Mouse (Mus musculus) lung, postnatal 0 days (tissue): ENCODE results near the gene Pip5kl1. TPM values are rescaled to one million over a fixed set of nuclear protein-coding genes. Genes with fewer than 3 reads are reported as not detected.

Experiments
- ATAC-seq: fragments of 200-750 bp; cut with Nextera tagmentation; 2 replicates; pipeline ENCODE4 v1.8.0; 2017; ENCODE audit warnings: moderate library complexity
- DNase-seq: peaks from one replicate; pipeline ENCODE4 v3.0.0-alpha.2; 2016; ENCODE audit warnings: low spot score
- H3K27ac ChIP-seq: fragments of 300-500 bp; sonication (generic); 2 replicates; pipeline ENCODE4 v1.5.1; 2014; ENCODE audit warnings: antibody characterized with exemption, mild to moderate bottlenecking, low read length, mixed read lengths
- H3K27me3 ChIP-seq: fragments of 300-500 bp; sonication (generic); replicated peaks from 2 replicates; pipeline ENCODE4 v1.6.1; 2014; ENCODE audit warnings: low read length, mixed read lengths; ENCODE audit not compliant: insufficient read depth
- H3K36me3 ChIP-seq: fragments of 300-500 bp; sonication (generic); 2 replicates; pipeline ENCODE4 v1.6.1; 2014; ENCODE audit warnings: low read length, mixed read lengths; ENCODE audit not compliant: insufficient read depth
- H3K4me1 ChIP-seq: fragments of 300-500 bp; sonication (generic); 2 replicates; pipeline ENCODE4 v1.6.1; 2014; ENCODE audit warnings: antibody characterized with exemption, low read depth, low read length, mixed read lengths; ENCODE audit not compliant: insufficient read depth
- H3K4me2 ChIP-seq: fragments of 300-500 bp; sonication (generic); replicated peaks from 2 replicates; pipeline ENCODE4 v1.6.1; 2014; ENCODE audit warnings: low read depth, mild to moderate bottlenecking, low read length, moderate library complexity, mixed read lengths
- H3K4me3 ChIP-seq: fragments of 300-500 bp; sonication (generic); 2 replicates; pipeline ENCODE4 v1.5.1; 2014; ENCODE audit warnings: low read depth, low read length
- H3K9ac ChIP-seq: fragments of 300-500 bp; sonication (generic); replicated peaks from 2 replicates; pipeline ENCODE4 v1.6.1; 2014; ENCODE audit warnings: low read depth, mild to moderate bottlenecking
- H3K9me3 ChIP-seq: fragments of 300-500 bp; sonication (generic); 2 replicates; pipeline ENCODE4 v1.6.1; 2016; ENCODE audit warnings: low read length, mixed read lengths
- CTCF ChIP-seq: IDR thresholded peaks from 2 replicates; pipeline ENCODE4 v1.5.1; 2016; ENCODE audit warnings: antibody characterized with exemption, mild to moderate bottlenecking
- EP300 ChIP-seq: IDR thresholded peaks from 2 replicates; pipeline ENCODE4 v1.6.1; 2016; ENCODE audit warnings: antibody characterized with exemption, mild to moderate bottlenecking, control low read depth
- WGBS: fragments of 180-500 bp; shearing (Covaris S2); extraction: QIAGEN DNeasy Blood & Tissue Kit; methylation state at CpG from one replicate; pipeline ENCODE4 v1.1.7; 2014; 5-methylcytosine and 5-hydroxymethylcytosine counted together
- polyA plus RNA-seq: library from polyadenylated mRNA; unstranded; fragments of >200 nt; fragmentation: Nextera tagmentation; extraction: Ambion mirVana; gene quantifications from 2 replicates; pipeline ENCODE4 v1.2.1, GENCODE M21; 2015

Gene Pip5kl1
- polyA plus RNA-seq, 1 experiment from 2014 or later: not detected

DNA sequence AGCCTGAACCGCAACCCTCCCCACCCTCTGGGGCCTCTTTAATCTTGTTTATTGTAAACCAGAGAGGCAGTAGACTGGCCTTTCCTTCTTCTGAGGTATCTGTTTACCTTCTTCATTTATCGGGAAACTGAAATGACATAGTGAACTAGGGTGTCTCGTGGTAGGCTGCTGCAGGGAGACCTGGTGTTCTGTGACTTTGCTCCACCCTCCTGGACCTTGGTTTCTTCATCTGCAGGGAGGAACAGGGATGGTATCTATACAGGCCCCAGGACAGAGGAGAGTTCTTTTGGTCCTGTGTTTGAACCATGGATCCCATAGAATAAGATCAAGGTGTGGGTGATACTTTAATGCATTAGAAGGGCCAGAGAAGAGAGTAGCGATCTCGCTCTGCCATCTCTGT is 23.4 kb upstream of the Pip5kl1 start:
- 78% methylated on average over 5 of the region's 5 CpGs for WGBS
- DNase-seq: no peak
- H3K4me1 ChIP-seq: peaks cover 11% of the 10 kb centered on the region; the same call in 1 of the 2 replicates
- H3K27me3 ChIP-seq: no peaks in the 10 kb centered on the region
- TF ChIP-seq CTCF (no peak), EP300 (no peak)
- H3K9ac ChIP-seq: no peak overlapping the region
- no peaks in the 10 kb centered on the region for H3K36me3 ChIP-seq
- H3K4me3 ChIP-seq: no peak overlapping the region
- ATAC-seq: no peak
- no peaks in the 10 kb centered on the region for H3K9me3 ChIP-seq
- H3K27ac ChIP-seq: no peak overlapping the region
- no peak overlapping the region for H3K4me2 ChIP-seq

DNA sequence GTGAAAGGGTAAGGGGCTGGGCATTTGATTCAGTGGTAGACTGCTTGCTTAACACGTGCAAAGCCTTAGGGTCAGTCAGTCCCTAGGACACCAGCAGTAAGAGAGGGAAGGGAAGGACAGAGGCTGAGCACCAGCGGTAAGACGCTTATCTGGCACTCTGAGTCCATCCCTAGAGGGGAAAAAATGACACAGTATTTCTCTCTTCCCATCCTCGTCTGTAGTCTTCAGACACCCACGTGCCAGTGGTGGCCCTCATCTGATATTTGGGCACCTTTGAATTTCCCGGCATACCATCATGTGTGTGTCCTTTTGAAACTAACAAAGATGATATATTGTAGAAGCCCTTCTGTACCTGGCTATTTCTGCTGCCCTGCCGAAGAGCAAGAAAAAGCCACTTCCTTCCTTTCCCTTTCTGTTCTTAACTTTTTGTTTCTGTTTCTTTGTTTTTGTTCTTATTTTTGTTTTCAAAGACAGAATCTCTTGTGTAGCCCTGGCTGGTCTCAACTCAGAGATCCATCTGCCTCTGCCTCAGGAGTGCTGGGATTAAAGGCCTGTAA is 20.9 kb upstream of the Pip5kl1 start:
- no peak overlapping the region for H3K9ac ChIP-seq
- no peak for DNase-seq
- 64% methylated on average over 7 of the region's 7 CpGs for WGBS
- H3K27me3 ChIP-seq: no peaks in the 10 kb centered on the region
- no peak for ATAC-seq
- H3K27ac ChIP-seq: no peak overlapping the region
- no peaks in the 10 kb centered on the region for H3K9me3 ChIP-seq
- no peak for TF ChIP-seq EP300
- no peak for TF ChIP-seq CTCF
- H3K36me3 ChIP-seq: no peaks in the 10 kb centered on the region
- no peak overlapping the region for H3K4me3 ChIP-seq
- H3K4me2 ChIP-seq: no peak overlapping the region
- H3K4me1 ChIP-seq: peaks cover 5% of the 10 kb centered on the region; the same call in 1 of the 2 replicates

DNA sequence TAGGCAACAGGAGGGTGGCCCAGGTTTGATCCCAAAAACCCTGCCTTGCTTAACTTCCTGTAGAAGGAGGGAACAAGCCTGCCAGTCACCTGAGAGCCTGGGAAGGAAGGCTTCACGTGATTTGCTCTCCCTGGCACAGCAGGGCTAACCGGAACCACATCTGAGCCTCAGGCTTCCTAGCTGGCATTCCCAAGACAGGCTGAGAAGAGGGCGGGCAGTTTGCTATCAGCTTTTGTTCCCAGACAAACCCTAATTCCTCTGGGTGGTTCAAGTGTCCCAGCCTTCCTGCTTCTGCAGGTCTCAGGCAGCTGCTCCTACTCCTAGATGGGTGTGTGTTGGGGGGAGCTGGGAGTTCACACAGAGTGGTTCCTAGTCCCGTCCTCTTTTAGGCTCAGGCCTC is 19.1 kb upstream of the Pip5kl1 start:
- H3K27me3 ChIP-seq: no peaks in the 10 kb centered on the region
- H3K27ac ChIP-seq: peak overlapping the region; percentile 74
- peaks cover 5% of the 10 kb centered on the region; the same call in 1 of the 2 replicates for H3K4me1 ChIP-seq
- H3K4me2 ChIP-seq: no peak overlapping the region
- H3K9me3 ChIP-seq: no peaks in the 10 kb centered on the region
- no peaks in the 10 kb centered on the region for H3K36me3 ChIP-seq
- no peak overlapping the region for H3K9ac ChIP-seq
- ATAC-seq (peak; percentile 87), DNase-seq (peak; percentile 84)
- TF ChIP-seq CTCF (no peak), EP300 (no peak)
- 46% methylated on average over 4 of the region's 4 CpGs for WGBS
- no peak overlapping the region for H3K4me3 ChIP-seq

DNA sequence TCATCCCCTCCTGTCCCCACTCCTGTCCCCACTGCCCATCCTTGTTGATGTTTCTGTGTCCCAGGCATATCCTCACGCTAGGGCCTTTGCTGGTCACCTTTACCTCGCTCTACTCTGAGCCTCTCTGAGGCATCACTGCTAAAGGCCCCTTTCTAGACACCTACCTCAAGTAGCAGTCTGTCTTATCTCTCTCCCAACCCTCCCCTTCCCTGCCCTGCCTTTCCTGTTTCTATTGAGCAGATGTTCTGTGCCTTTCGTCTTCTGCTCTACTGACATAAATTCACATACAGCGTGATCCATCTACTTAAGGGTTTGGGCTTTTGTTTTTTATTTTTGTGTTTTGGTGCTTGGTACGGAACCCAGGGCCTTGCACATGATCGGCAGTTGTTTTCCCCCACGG is 18.6 kb upstream of the Pip5kl1 start:
- no peak overlapping the region for H3K4me3 ChIP-seq
- ATAC-seq: no peak
- H3K27me3 ChIP-seq: no peaks in the 10 kb centered on the region
- peaks cover 5% of the 10 kb centered on the region; the same call in 1 of the 2 replicates for H3K4me1 ChIP-seq
- no peak overlapping the region for H3K4me2 ChIP-seq
- no peak overlapping the region for H3K9ac ChIP-seq
- H3K9me3 ChIP-seq: no peaks in the 10 kb centered on the region
- TF ChIP-seq CTCF: no peak
- no peak for TF ChIP-seq EP300
- DNase-seq: no peak
- no peaks in the 10 kb centered on the region for H3K36me3 ChIP-seq
- 70% methylated on average over 7 of the region's 7 CpGs for WGBS
- peak overlapping the region; percentile 74 for H3K27ac ChIP-seq

DNA sequence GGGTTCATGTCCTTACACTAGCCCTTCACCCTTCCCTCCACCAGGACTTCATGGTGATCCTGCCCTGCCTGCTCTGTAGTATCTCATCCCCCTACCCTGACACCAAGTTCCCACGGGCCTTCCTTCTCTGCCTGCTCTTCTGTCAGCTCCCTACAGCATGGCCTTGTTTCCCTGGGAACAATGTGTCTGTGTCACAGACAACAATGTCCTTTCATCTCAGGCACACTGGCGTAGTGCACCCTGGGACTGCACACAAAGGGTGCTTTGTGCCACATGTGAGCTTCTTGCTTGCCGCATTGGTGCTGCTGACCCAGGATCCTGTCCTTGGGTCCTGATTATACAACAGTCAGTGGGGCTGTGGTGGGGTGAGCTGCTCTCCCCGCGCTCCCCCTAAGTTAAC is 15.0 kb upstream of the Pip5kl1 start:
- H3K27ac ChIP-seq: no peak overlapping the region
- WGBS: 54% methylated on average over 5 of the region's 5 CpGs
- TF ChIP-seq CTCF (no peak), EP300 (no peak)
- no peak overlapping the region for H3K9ac ChIP-seq
- DNase-seq (no peak), ATAC-seq (no peak)
- H3K27me3 ChIP-seq: no peaks in the 10 kb centered on the region
- no peak overlapping the region for H3K4me2 ChIP-seq
- H3K4me3 ChIP-seq: no peak overlapping the region
- H3K4me1 ChIP-seq: peaks cover 5% of the 10 kb centered on the region; the same call in 1 of the 2 replicates
- no peaks in the 10 kb centered on the region for H3K9me3 ChIP-seq
- peaks cover 13% of the 10 kb centered on the region for H3K36me3 ChIP-seq

DNA sequence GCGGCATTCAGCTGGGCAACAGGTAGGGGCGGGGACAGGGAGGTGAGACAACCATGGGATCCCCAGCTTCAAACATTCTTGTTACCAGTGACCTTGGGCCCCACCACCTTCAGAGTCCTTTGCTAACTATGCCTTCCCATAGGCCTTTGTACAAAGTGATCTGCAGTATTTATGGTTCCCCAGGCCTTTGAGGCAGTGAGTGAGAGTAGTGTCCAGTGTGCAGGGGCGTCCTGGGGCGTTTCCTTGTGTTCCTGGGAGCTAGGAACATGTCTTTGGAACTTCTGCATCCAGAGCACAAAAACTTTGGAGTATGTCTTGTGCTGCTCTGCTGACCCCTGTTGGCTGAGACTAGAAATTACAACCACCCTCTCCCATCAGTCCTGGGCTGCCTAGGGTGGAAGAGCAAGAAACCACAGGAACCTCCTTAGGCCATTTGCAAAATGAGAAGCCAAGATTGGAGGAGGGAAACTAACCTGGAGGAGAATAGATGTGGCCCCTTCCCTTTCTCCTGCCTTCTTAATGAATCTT is 8.0 kb upstream of the Pip5kl1 start:
- no peaks in the 10 kb centered on the region for H3K27me3 ChIP-seq

More for the DNA sequence above, 8.0 kb upstream of the Pip5kl1 start:
- peak; percentile 24; the same call in 1 of the 2 replicates for ATAC-seq
- H3K4me3 ChIP-seq: no peak overlapping the region
- H3K9ac ChIP-seq: no peak overlapping the region
- peak; percentile 89 for DNase-seq
- H3K36me3 ChIP-seq: peaks cover 17% of the 10 kb centered on the region
- no peak for TF ChIP-seq EP300
- peak; percentile 96 for TF ChIP-seq CTCF
- H3K4me2 ChIP-seq: no peak overlapping the region
- WGBS: 42% methylated on average over 4 of the region's 4 CpGs
- H3K9me3 ChIP-seq: no peaks in the 10 kb centered on the region
- H3K4me1 ChIP-seq: peaks cover 3% of the 10 kb centered on the region; the same call in 1 of the 2 replicates
- H3K27ac ChIP-seq: no peak overlapping the region
